Mouse (Mus musculus) C2C12 (cell line): ENCODE results near the gene Gm20708. TPM values are rescaled to one million over a fixed set of nuclear protein-coding genes. Genes with fewer than 3 reads are reported as not detected.
A peak's percentile ranks its signal among the peaks of the same experiment; 100 is the strongest.

Experiments
- H3K27me3 ChIP-seq: one replicate; pipeline ENCODE4 v1.6.1; 2011; ENCODE audit not compliant: control insufficient read depth, insufficient read depth, insufficient read length
- H3K36me3 ChIP-seq: one replicate; pipeline ENCODE4 v1.6.1; 2011; ENCODE audit not compliant: control insufficient read depth, insufficient read depth
- H3K4me3 ChIP-seq: one replicate; pipeline ENCODE4 v1.5.1; 2011; ENCODE audit warnings: mild to moderate bottlenecking, control low read depth; ENCODE audit not compliant: poor library complexity, insufficient read depth, severe bottlenecking
- H3K79me2 ChIP-seq: one replicate; pipeline ENCODE4 v1.6.1; 2011; ENCODE audit not compliant: control insufficient read depth, insufficient read depth
- H3K79me3 ChIP-seq: one replicate; pipeline ENCODE4 v1.6.1; 2011; ENCODE audit warnings: low read depth, control low read depth
- H3ac ChIP-seq: one replicate; pipeline ENCODE3; 2011; ENCODE audit warnings: low read depth; ENCODE audit not compliant: control insufficient read depth, insufficient read length
- CEBPB ChIP-seq: IDR thresholded peaks from one replicate; pipeline ENCODE4 v1.6.1; 2011; ENCODE audit warnings: low read depth, mild to moderate bottlenecking, control low read depth, moderate library complexity
- CTCF ChIP-seq: IDR thresholded peaks from one replicate; pipeline ENCODE4 v1.5.1; 2011; ENCODE audit not compliant: control insufficient read depth, insufficient read depth, insufficient read length
- FOSL1 ChIP-seq: IDR thresholded peaks from one replicate; pipeline ENCODE4 v1.8.0; 2011; ENCODE audit warnings: mild to moderate bottlenecking, low read length; ENCODE audit not compliant: poor library complexity, insufficient read depth, severe bottlenecking
- MAX ChIP-seq: IDR thresholded peaks from one replicate; pipeline ENCODE4 v1.6.1; 2011; ENCODE audit warnings: mild to moderate bottlenecking, control low read depth
- MYOD1 ChIP-seq: IDR thresholded peaks from one replicate; pipeline ENCODE4 v1.6.1; 2011; ENCODE audit warnings: low read depth; ENCODE audit not compliant: control insufficient read depth, insufficient read length
- MYOG ChIP-seq: IDR thresholded peaks from one replicate; pipeline ENCODE4 v1.6.1; 2011; ENCODE audit not compliant: control insufficient read depth, insufficient read length; ENCODE audit errors: extremely low read depth
- USF1 ChIP-seq: IDR thresholded peaks from one replicate; pipeline ENCODE4 v1.6.1; 2011; ENCODE audit warnings: low read depth, mild to moderate bottlenecking, control low read depth, moderate library complexity
- polyA plus RNA-seq: library from polyadenylated mRNA; unstranded; fragments of >200 nt; fragmentation: generic; extraction: Trizol; gene quantifications from one replicate; pipeline ENCODE4 v1.2.1, GENCODE M21; 2012; ENCODE audit warnings: missing spikeins

Gm20708 gene
- polyA plus RNA-seq, 1 experiment: 0.16 TPM

- no peak overlapping the region for H3ac ChIP-seq
- no peak overlapping the region for H3K4me3 ChIP-seq
- H3K36me3 ChIP-seq: no peaks in the 10 kb centered on the region
- H3K79me2 ChIP-seq: no peaks in the 10 kb centered on the region
- H3K27me3 ChIP-seq: no peaks in the 10 kb centered on the region
- TF ChIP-seq MYOD1: no peak
- TF ChIP-seq FOSL1: no peak
- no peak for TF ChIP-seq USF1
- TF ChIP-seq CTCF: no peak
- no peak for TF ChIP-seq MYOG
- TF ChIP-seq CEBPB: no peak
- no peak for TF ChIP-seq MAX
- no peaks in the 10 kb centered on the region for H3K79me3 ChIP-seq
These were observed 10.3 kb upstream of the Gm20708 start for GRCm38 (mm10) chr11:117799174-117799573.

DNA sequence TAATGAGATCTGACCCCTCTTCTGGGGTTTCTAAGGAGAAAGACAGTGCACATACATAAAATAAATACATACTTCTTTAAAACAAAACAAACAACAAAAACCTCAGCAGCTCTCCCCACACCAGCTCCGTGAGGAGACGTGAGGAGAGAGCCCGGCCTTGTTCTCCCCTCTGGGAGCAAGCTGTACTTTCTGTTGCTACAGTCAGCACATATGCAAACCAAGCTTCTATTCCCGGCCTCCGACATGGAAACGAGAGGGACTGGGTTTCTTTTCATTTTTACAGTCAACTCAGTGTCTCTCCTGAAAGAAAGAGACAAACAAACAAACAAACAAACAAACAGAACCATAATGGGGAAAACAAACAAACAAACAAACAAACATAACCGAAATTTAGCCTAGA is 9.4 kb upstream of the Gm20708 start:
- Histone ChIP-seq H3ac (no peak overlapping the region), H3K79me3 (no peaks in the 10 kb centered on the region), H3K36me3 (no peaks in the 10 kb centered on the region), H3K79me2 (no peaks in the 10 kb centered on the region), H3K4me3 (no peak overlapping the region), H3K27me3 (no peaks in the 10 kb centered on the region)
- TF ChIP-seq CTCF: no peak

DNA sequence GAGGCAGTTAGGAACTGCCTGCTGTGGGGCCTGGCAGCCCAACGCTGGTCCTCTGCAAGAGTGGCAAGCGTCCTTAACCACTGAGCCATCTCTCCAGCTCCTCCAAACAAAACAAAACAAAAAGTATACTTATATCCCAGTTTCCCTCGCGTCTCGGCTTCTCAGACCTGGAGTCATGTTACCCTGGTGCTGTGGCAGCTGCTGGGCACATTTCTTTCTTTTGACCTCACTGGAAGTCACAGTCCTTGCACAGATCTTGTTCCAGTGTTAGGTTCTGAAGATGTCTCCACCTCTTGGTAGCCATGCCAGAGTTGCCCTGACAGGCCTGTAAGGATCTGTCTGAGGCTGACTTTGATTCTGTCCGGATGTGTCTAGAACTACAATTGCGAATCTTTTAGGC is 7.8 kb upstream of the Gm20708 start:
- Histone ChIP-seq H3K36me3 (no peaks in the 10 kb centered on the region), H3ac (no peak overlapping the region), H3K27me3 (no peaks in the 10 kb centered on the region), H3K79me3 (no peaks in the 10 kb centered on the region), H3K4me3 (no peak overlapping the region), H3K79me2 (no peaks in the 10 kb centered on the region)
- no peak for TF ChIP-seq CTCF
- no peak for TF ChIP-seq FOSL1
- peak; percentile 49 for TF ChIP-seq MYOD1
- no peak for TF ChIP-seq USF1
- no peak for TF ChIP-seq CEBPB

DNA sequence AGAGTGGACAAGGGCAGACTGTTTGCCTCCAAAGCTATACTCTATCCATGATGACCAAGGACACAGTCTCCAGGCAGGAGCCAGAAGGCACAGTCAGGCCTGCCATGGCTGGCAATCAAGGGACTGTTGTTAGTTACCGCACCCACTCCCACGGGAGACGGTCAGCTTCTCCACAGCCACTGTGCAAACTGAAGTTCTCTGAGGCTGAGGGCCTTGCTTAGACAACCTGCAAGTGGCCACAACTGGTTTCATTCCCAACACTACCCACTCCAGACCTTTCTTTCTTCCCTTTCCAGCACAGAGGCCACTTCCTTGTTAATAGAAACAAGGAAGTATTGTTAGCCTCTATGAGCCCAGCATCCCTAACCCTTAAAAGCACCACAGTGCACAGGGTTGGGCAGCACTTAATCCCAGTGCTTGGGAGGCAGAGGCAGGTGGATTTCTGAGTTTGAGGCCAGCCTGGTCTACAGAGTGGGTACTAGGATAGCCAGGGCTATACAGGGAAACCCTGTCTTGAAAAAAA is 6.2 kb upstream of the Gm20708 start:
- Histone ChIP-seq H3K4me3 (no peak overlapping the region), H3ac (no peak overlapping the region), H3K36me3 (no peaks in the 10 kb centered on the region), H3K27me3 (no peaks in the 10 kb centered on the region), H3K79me2 (no peaks in the 10 kb centered on the region), H3K79me3 (no peaks in the 10 kb centered on the region)
- no peak for TF ChIP-seq MYOG
- no peak for TF ChIP-seq FOSL1
- no peak for TF ChIP-seq CTCF
- no peak for TF ChIP-seq MAX

DNA sequence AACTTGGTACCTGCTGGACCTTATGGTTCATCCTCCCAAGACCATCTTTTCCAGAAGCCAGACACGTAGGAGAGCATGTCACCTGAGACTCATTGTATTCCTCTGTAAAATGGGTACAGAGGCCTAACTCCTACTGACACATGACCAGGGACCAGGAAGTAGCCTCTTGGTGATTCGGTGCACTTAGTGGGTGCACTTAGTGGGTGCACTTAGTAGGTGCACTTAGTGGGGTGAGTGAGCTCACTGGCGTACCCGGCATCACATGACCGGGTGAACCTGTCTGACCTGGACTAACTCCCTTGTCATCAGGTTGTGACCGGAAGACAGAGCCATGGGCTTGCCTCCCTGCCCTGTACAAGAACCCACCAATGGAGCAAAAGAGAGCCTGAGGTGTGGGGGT is 2.7 kb upstream of the Gm20708 start:
- Histone ChIP-seq H3K79me3 (peaks cover 8% of the 10 kb centered on the region), H3ac (no peak overlapping the region), H3K27me3 (no peaks in the 10 kb centered on the region), H3K36me3 (peaks cover 6% of the 10 kb centered on the region), H3K79me2 (peaks cover 24% of the 10 kb centered on the region), H3K4me3 (no peak overlapping the region)
- TF ChIP-seq FOSL1 (no peak), CEBPB (no peak), CTCF (no peak), MYOG (no peak), MYOD1 (no peak), MAX (no peak), USF1 (no peak)

DNA sequence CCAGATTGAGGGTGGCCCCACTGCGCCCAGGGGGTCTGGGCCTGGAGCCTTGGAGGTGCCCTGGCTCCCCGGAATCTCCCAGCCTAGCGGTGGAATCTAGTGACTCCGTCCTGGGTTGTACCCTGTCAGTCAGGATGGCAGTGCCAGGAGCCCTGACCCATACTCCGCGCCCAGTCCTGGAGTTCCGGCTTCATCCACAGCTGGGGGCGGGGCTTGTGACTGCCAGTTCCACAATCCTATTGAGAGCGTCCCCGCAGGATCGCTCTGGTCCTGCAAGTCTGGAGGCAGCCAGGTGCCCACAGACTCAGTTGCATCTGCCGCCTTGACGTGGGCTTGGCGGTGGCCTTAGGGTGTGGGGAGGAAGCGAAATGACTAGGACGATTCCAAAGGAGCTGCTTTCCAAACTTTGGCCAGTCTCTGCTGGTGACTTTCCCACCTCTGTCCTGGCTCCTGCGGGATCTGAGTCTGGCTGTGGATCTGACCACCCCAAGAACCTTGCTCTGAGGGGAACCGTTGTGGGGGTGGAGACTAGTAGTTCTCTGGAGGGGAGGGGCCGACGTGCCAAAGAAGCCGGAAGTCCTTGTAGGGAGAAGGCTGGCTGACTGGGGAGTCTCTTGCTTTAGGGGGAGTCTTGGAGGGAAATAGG is 1.1 kb downstream of the Gm20708 start:
- peak overlapping the region; percentile 93 for H3K4me3 ChIP-seq
- H3K79me3 ChIP-seq: peaks cover 25% of the 10 kb centered on the region
- H3K27me3 ChIP-seq: no peaks in the 10 kb centered on the region
- TF ChIP-seq CEBPB (no peak), MYOD1 (peak; percentile 13)
- H3K36me3 ChIP-seq: peaks cover 38% of the 10 kb centered on the region
- H3ac ChIP-seq: peak overlapping the region; percentile 78
- H3K79me2 ChIP-seq: peaks cover 62% of the 10 kb centered on the region
